In the genomic region with DNA sequence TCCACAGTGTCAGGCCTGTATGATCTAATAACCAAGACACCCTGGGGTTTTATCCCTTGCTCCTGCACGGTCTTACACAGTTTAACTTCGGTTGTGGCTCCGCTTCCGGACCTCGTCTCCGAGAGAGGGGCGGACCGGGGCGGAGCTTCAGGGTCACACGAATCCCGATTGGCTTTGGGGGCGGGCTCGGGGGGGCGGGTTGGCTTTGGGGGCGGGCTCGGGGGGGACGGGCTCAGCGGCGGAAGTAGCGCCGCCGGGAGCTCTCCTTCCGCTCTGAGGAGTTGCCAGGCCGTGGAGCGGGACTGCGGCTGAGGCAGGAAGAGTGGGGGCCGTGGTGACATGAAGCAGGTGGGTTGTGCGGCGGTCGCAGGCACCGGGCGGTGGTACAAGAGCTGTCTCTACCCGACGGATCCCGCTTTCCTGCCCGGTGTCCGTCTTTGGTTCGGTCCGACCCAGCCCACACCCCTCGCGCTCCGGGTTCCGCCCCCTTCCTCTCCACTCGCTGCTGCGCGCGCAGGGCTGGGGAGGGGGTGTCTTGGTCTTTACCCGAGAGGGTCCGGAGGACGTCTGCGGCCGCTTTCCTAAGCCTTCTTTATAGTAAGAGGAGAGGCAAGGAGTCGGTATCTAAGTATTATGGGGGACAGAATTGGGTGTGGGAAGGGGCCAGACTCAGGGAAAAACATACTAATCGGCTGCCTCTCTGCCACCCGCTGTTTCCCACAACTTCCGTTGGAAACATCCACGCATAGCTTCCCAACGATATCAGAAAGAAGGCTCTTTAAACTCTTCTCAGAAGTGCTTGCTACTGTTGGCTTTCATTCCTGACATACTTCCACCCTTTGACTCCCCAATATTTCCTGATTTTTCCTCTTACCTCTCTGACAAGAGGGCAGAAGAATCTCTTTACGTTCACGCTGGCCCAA, we compare ENCODE assay signal across 8 mouse cellular contexts. TPM values are rescaled to one million over a fixed set of nuclear protein-coding genes. Genes with fewer than 3 reads are reported as not detected.
DNase-seq lines count a peak whose midpoint lies in the region; ATAC-seq and TF ChIP-seq lines count a peak whose summit lies in the region.

Gene Stard3, plus strand, starts transcription at position 208 of the 923 bp plus-strand sequence.

- peaks cover 38% of the 10 kb centered on the region for H3K27me3 ChIP-seq in embryonic facial prominence, embryonic 10.5 days (replicated peaks; ENCODE audit: low read depth, poor library complexity, severe bottlenecking)
- H3K27me3 ChIP-seq in limb, embryonic 14.5 days (ENCODE audit: control insufficient read depth, insufficient read depth, low read length) = no peaks in the 10 kb centered on the region
- H3K27me3 ChIP-seq in midbrain, embryonic 16.5 days (ENCODE audit: control insufficient read depth, insufficient read depth, low read depth, low read length) = peaks cover 4% of the 10 kb centered on the region; the same call in 1 of the 2 replicates
- no peaks in the 10 kb centered on the region for H3K27me3 ChIP-seq in spleen, adult 2 months (ENCODE audit: control insufficient read depth, insufficient read depth, low read length)

- no peaks in the 10 kb centered on the region for H3K9me3 ChIP-seq in embryonic facial prominence, embryonic 10.5 days
- H3K9me3 ChIP-seq in limb, embryonic 14.5 days (ENCODE audit: control insufficient read depth, low read length) = no peaks in the 10 kb centered on the region
- no peaks in the 10 kb centered on the region for H3K9me3 ChIP-seq in midbrain, embryonic 16.5 days (replicated peaks; ENCODE audit: control insufficient read depth, low read length, poor library complexity, severe bottlenecking)

- peak within 1 kb of the TSS; percentile 84 for H3K4me3 ChIP-seq in embryonic facial prominence, embryonic 10.5 days
- peak within 1 kb of the TSS; percentile 69 for H3K4me3 ChIP-seq in limb, embryonic 14.5 days (replicated peaks; ENCODE audit: low read length)
- H3K4me3 ChIP-seq in midbrain, embryonic 16.5 days (ENCODE audit: low read depth, low read length) = peak within 1 kb of the TSS; percentile 70
- peak within 1 kb of the TSS; percentile 82 for H3K4me3 ChIP-seq in spleen, adult 2 months (ENCODE audit: extremely low read depth, insufficient read depth, insufficient read length)

- peak; percentile 36; the same call in 1 of the 2 replicates for TF ChIP-seq POLR2A in limb, embryonic 14.5 days (IDR thresholded peaks at IDR 0.05; ENCODE audit: borderline replicate concordance, extremely low read depth, insufficient read depth, insufficient read length)
- peak; percentile 68 for TF ChIP-seq POLR2A in spleen, adult 2 months (IDR thresholded peaks at IDR 0.05; ENCODE audit: low read depth, low read length)

- TF ChIP-seq CTCF in spleen, adult 2 months (IDR thresholded peaks at IDR 0.05; ENCODE audit: extremely low read depth, insufficient read depth, insufficient read length, insufficient replicate concordance) = no peak

- 1% methylated on average over 60 of the region's 60 CpGs for WGBS in embryonic facial prominence, embryonic 10.5 days
- WGBS in limb, embryonic 14.5 days = under 1% methylated on average over 42 of the region's 60 CpGs
- under 1% methylated on average over 55 of the region's 60 CpGs for WGBS in midbrain, embryonic 16.5 days
- WGBS in spleen, adult 2 months = under 1% methylated on average over 59 of the region's 60 CpGs

- peak; percentile 93 for DNase-seq in 3T3-L1 (ENCODE audit: low read depth, low spot score)
- DNase-seq in adrenal gland, postnatal 14 days = peak; percentile 96
- peak; percentile 95 for DNase-seq in embryonic facial prominence, embryonic 10.5 days (ENCODE audit: low spot score)
- DNase-seq in heart, adult 11 months = peak; percentile 99
- peak; percentile 88 for DNase-seq in kidney, adult 11 months
- peak; percentile 87 for DNase-seq in limb, embryonic 14.5 days (ENCODE audit: low spot score)
- peak; percentile 82 to 90 for DNase-seq in spleen, adult 2 months (ENCODE audit: low read depth in 1 of 2, low spot score in 2 of 2)

- peak within 1 kb of the TSS; percentile 74 for H3K4me2 ChIP-seq in limb, embryonic 14.5 days (replicated peaks; ENCODE audit: low read depth, low read length, severe bottlenecking)
- H3K4me2 ChIP-seq in midbrain, embryonic 16.5 days (ENCODE audit: low read length) = peak within 1 kb of the TSS; percentile 84

- H3K9ac ChIP-seq in limb, embryonic 14.5 days (ENCODE audit: low read depth, low read length, severe bottlenecking) = peak within 1 kb of the TSS; percentile 73
- H3K9ac ChIP-seq in midbrain, embryonic 16.5 days (ENCODE audit: low read depth, low read length) = peak within 1 kb of the TSS; percentile 78

- peak; percentile 93 for ATAC-seq in limb, embryonic 14.5 days (ENCODE audit: low FRiP score, low read depth)
- ATAC-seq in midbrain, embryonic 16.5 days = peak; percentile 86

- H3K36me3 ChIP-seq in embryonic facial prominence, embryonic 10.5 days (replicated peaks) = no peaks in the 10 kb centered on the region
- H3K36me3 ChIP-seq in limb, embryonic 14.5 days (ENCODE audit: control insufficient read depth, insufficient read depth, low read length) = no peaks in the 10 kb centered on the region
- H3K36me3 ChIP-seq in midbrain, embryonic 16.5 days (ENCODE audit: control insufficient read depth, insufficient read depth, low read length) = no peaks in the 10 kb centered on the region
- no peaks in the 10 kb centered on the region for H3K36me3 ChIP-seq in spleen, adult 2 months (ENCODE audit: control insufficient read depth, insufficient read depth, low read length)

- H3K27ac ChIP-seq in embryonic facial prominence, embryonic 10.5 days (replicated peaks) = peak within 1 kb of the TSS; percentile 91
- H3K27ac ChIP-seq in limb, embryonic 14.5 days (replicated peaks; ENCODE audit: low read depth, low read length) = peak within 1 kb of the TSS; percentile 82
- H3K27ac ChIP-seq in midbrain, embryonic 16.5 days (ENCODE audit: low read length) = peak within 1 kb of the TSS; percentile 89
- peak within 1 kb of the TSS; percentile 94 for H3K27ac ChIP-seq in spleen, adult 2 months (ENCODE audit: insufficient read depth, low read length)

- peaks cover 72% of the 10 kb centered on the region for H3K4me1 ChIP-seq in embryonic facial prominence, embryonic 10.5 days
- peaks cover 19% of the 10 kb centered on the region for H3K4me1 ChIP-seq in limb, embryonic 14.5 days (ENCODE audit: control insufficient read depth, insufficient read depth, low read length)
- H3K4me1 ChIP-seq in midbrain, embryonic 16.5 days (ENCODE audit: control insufficient read depth, insufficient read depth, low read length) = peaks cover 17% of the 10 kb centered on the region
- H3K4me1 ChIP-seq in spleen, adult 2 months (ENCODE audit: control insufficient read depth, insufficient read depth, insufficient read length) = peaks cover 9% of the 10 kb centered on the region; the same call in 1 of the 2 replicates

RNA-seq across cellular contexts. Expression of gene Stard3, which starts in this region (rescaled TPM):
- 21.5 and 22.7 TPM in 2 replicates for total RNA-seq in adrenal gland, postnatal 14 days (2021)
- 40.8 and 41.7 TPM in 2 replicates for polyA plus RNA-seq in embryonic facial prominence, embryonic 10.5 days (2016; fragmentation: Nextera tagmentation; extraction: Ambion mirVana)
- 78.2 and 116 TPM in 2 replicates for polyA plus RNA-seq in limb, embryonic 14.5 days (2012; rRNA removed)
- 36.9 and 42.6 TPM in 2 replicates for polyA plus RNA-seq in limb, embryonic 14.5 days (2014; fragmentation: Nextera tagmentation; extraction: Ambion mirVana)
- 32.9 and 37.0 TPM in 2 replicates for polyA plus RNA-seq in midbrain, embryonic 16.5 days (2015; fragmentation: Nextera tagmentation; extraction: Ambion mirVana)
- polyA plus RNA-seq in spleen, adult 2 months (2012; rRNA removed) = 70.7 and 80.2 TPM in 2 replicates

Comparison
In these comparisons a context has a peak if more than half of its experiments do, and no peak if none do; other contexts are left out.
1. Peak in every context shown above with its lines: DNase-seq, ATAC-seq, H3K4me3 ChIP-seq and H3K27ac ChIP-seq.